Mouse (Mus musculus) small intestine, adult 2 months (tissue): ENCODE results near the gene Tmcc3.

Experiments
- CTCF ChIP-seq: fragments of 200-500 bp; IDR thresholded peaks from 2 replicates; pipeline ENCODE4 v1.5.1; 2012; ENCODE audit warnings: low read depth, mild to moderate bottlenecking, control low read depth, inconsistent platforms, low read length, moderate library complexity, mixed read lengths; ENCODE audit not compliant: insufficient replicate concordance, insufficient read length; ENCODE audit errors: extremely low read depth
- POLR2A ChIP-seq: fragments of 200-500 bp; IDR thresholded peaks from 2 replicates; pipeline ENCODE4 v1.6.1; 2012; ENCODE audit warnings: low read depth, mild to moderate bottlenecking, control low read depth, inconsistent platforms, low read length, moderate library complexity

DNA sequence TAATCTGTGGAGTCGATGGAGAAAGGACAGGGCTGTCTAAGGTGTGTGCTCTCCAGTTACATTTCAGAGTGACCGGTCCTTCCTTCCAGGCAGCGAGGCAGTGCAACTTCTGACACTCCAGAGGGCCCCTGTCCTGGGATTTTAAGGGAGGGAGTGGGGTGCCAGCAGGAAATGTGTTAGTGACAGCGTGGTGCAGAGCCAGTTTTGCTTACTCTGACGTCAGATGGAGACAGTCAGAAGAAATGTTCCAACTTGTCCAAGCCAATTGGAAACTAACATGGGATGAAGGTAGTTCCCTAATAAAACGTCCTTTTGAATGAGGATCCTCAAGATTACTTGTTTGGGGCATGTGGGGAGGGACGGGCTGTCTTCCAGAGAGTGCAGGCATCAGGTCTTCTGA is 258.0 kb downstream of the Tmcc3 start:
- TF ChIP-seq CTCF (no peak), POLR2A (no peak)
